Mouse (Mus musculus) liver, adult 2 months (tissue): ENCODE data around the gene Znhit2.

ENCODE experiments used
- CTCF ChIP-seq: fragments of 200-500 bp; IDR thresholded peaks from 2 replicates; pipeline ENCODE4 v1.5.1; 2011; ENCODE audit warnings: low read depth, low read length, control low read depth
- POLR2A ChIP-seq: fragments of 200-500 bp; IDR thresholded peaks from 2 replicates; pipeline ENCODE4 v1.6.1; 2011; ENCODE audit warnings: low read length, control low read depth; ENCODE audit not compliant: insufficient read depth; ENCODE audit errors: extremely low read depth

GRCm38 (mm10) chr19:6084478-6085248 lies 23.7 kb downstream of the Znhit2 start, which contains the start of the genes Zfpl1 and Cdca5:
- TF ChIP-seq POLR2A (peak; percentile 20; the same call in 1 of the 2 replicates), CTCF (no peak)
